Mouse (Mus musculus) embryonic facial prominence, embryonic 12.5 days (tissue): Measurements from ENCODE around the gene Cfh. TPM values are rescaled to one million over a fixed set of nuclear protein-coding genes. Genes with fewer than 3 reads are reported as not detected.

Experiments
- polyA plus RNA-seq: library from polyadenylated mRNA; unstranded; fragments of >200 nt; fragmentation: Nextera tagmentation; extraction: Ambion mirVana; gene quantifications from 2 replicates; pipeline ENCODE4 v1.2.1, GENCODE M21; 2016

Cfh gene
- polyA plus RNA-seq, 1 experiment from 2014 or later, result 2.2 TPM

Other genes with a start within 250 kb of the Cfh start
- gene Kcnt2, start 62.4 kb upstream of the Cfh start, polyA plus RNA-seq, result 0.86 and 1.1 TPM in 2 replicates